Mouse (Mus musculus) testis, adult 2 months (tissue): Measurements from ENCODE around the gene Ptprt. TPM values are rescaled to one million over a fixed set of nuclear protein-coding genes. Genes with fewer than 3 reads are reported as not detected.

Source experiments
- H3K27ac ChIP-seq: fragments of 200-500 bp; 2 replicates; pipeline ENCODE4 v1.5.1; 2012; ENCODE audit warnings: low read depth, low read length; ENCODE audit not compliant: control insufficient read depth, insufficient read depth
- H3K27me3 ChIP-seq: fragments of 200-500 bp; 2 replicates; pipeline ENCODE4 v1.6.1; 2012; ENCODE audit warnings: mild to moderate bottlenecking, low read length, moderate library complexity; ENCODE audit not compliant: control insufficient read depth, insufficient read depth
- H3K36me3 ChIP-seq: fragments of 200-500 bp; 2 replicates; pipeline ENCODE4 v1.6.1; 2012; ENCODE audit warnings: mild to moderate bottlenecking, low read length; ENCODE audit not compliant: control insufficient read depth, insufficient read depth
- H3K4me1 ChIP-seq: fragments of 200-500 bp; 2 replicates; pipeline ENCODE4 v1.6.1; 2012; ENCODE audit warnings: low read length; ENCODE audit not compliant: control insufficient read depth, insufficient read depth
- H3K4me3 ChIP-seq: fragments of 200-500 bp; 2 replicates; pipeline ENCODE4 v1.5.1; 2012; ENCODE audit warnings: low read depth, mild to moderate bottlenecking, low read length, moderate library complexity, mixed read lengths; ENCODE audit not compliant: control insufficient read depth
- CTCF ChIP-seq: fragments of 200-500 bp; IDR thresholded peaks from 2 replicates; pipeline ENCODE4 v1.5.1; 2012; ENCODE audit warnings: low read depth, mild to moderate bottlenecking, inconsistent platforms, low read length, moderate library complexity; ENCODE audit not compliant: control insufficient read depth, insufficient read depth, insufficient replicate concordance
- POLR2A ChIP-seq: fragments of 200-500 bp; IDR thresholded peaks from 2 replicates; pipeline ENCODE4 v1.6.1; 2012; ENCODE audit warnings: low read depth, mild to moderate bottlenecking, inconsistent platforms, low read length, moderate library complexity; ENCODE audit not compliant: control insufficient read depth
- polyA plus RNA-seq: library from polyadenylated mRNA; depleted of rRNA; stranded (reverse); fragments of >200 nt; gene quantifications from 2 replicates; pipeline ENCODE4 v1.2.3, GENCODE M21; 2012

Ptprt gene
- polyA plus RNA-seq, 1 experiment: 1.6 TPM

DNA sequence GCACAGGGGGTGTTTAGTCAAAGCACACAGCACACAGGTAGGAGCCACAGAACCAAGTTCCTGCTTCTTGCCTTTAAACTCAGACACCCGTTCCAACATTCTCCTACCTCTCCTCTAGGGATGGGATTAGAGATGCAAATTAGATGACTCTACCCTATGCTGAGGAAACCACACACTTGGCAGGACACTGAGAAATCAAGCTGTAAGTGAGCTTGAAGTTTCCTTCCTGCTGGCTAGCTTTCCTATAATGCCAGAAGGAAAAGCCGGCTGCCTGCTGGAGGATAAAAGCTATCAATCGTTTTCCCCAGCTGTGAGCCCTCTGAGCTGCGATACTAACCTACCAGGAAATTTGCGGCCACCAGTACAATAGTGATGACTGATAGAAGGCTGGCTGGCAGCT lies 999.0 kb downstream of the Ptprt start:
- H3K4me1 ChIP-seq: no peaks in the 10 kb centered on the region
- TF ChIP-seq POLR2A: no peak
- no peak for TF ChIP-seq CTCF
- H3K27me3 ChIP-seq: no peaks in the 10 kb centered on the region
- no peak overlapping the region for H3K4me3 ChIP-seq
- no peaks in the 10 kb centered on the region for H3K36me3 ChIP-seq
- no peak overlapping the region for H3K27ac ChIP-seq

DNA sequence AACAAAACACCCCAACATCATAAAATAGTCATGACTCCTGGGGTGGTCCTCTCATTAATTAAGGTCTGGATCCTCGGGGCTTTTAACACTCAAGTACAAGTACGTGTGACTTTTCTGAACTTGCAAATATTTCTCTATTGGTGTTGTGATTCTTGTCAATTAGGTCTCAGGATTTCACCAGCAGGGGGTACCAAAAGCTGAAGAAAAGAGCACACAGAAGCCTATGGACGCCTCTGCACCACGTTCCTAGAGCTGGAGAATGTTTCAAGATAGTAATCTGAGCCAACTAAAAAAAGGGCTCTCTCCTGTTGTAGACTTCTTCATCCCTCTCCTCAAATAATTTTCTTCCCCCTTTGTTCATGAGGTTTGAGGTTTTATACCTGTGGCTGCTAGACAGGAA lies 1000.1 kb downstream of the Ptprt start:
- no peak overlapping the region for H3K27ac ChIP-seq
- H3K36me3 ChIP-seq: no peaks in the 10 kb centered on the region
- TF ChIP-seq CTCF: no peak
- TF ChIP-seq POLR2A: no peak
- H3K4me3 ChIP-seq: no peak overlapping the region
- no peaks in the 10 kb centered on the region for H3K27me3 ChIP-seq
- no peaks in the 10 kb centered on the region for H3K4me1 ChIP-seq

DNA sequence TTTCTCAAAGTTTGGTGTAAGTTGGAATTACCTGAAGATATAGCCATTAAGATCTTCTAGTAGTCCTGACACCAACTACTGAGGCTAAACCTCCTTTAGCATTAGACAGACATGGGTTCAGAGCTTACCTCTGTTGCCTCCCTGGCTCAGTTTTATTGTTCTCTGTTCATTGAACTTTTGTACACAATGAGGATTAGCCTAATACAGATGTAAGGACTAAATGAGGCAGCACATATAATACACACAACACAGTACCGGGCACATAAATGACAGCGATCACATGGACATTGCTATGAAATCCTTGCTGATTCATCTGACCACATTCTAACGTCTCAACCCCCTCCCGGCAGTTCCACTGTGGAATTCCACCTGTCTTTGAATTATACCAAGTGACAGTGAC lies 1003.9 kb downstream of the Ptprt start:
- H3K27ac ChIP-seq: no peak overlapping the region
- H3K36me3 ChIP-seq: no peaks in the 10 kb centered on the region
- no peaks in the 10 kb centered on the region for H3K27me3 ChIP-seq
- no peaks in the 10 kb centered on the region for H3K4me1 ChIP-seq
- H3K4me3 ChIP-seq: no peak overlapping the region
- TF ChIP-seq POLR2A (no peak), CTCF (no peak)

GRCm38 (mm10) chr2:161656632-161657031 lies 1004.3 kb downstream of the Ptprt start:
- no peak overlapping the region for H3K27ac ChIP-seq
- H3K27me3 ChIP-seq: no peaks in the 10 kb centered on the region
- TF ChIP-seq POLR2A (no peak), CTCF (no peak)
- H3K4me3 ChIP-seq: no peak overlapping the region
- no peaks in the 10 kb centered on the region for H3K4me1 ChIP-seq
- H3K36me3 ChIP-seq: no peaks in the 10 kb centered on the region

DNA sequence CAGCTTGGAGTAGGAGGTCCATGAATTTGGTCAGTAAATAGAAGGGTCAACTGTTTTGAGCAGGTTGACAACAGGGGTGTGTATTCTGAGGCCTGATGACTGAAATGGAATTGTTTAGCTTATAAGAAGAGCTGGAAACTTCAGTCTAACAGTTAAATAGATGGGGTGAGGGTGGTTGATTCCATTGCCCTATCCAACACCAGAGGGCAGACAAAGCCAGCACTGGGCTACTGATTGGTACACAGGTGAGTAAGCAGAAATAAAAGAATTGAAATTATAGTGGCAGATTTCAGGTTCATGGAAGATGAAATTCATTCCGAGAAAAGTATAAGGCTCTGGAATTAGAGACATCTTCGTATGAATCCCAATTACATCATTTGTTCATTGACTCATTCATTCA lies 1020.1 kb downstream of the Ptprt start:
- Histone ChIP-seq H3K4me3 (no peak overlapping the region), H3K27ac (no peak overlapping the region), H3K4me1 (no peaks in the 10 kb centered on the region), H3K27me3 (no peaks in the 10 kb centered on the region), H3K36me3 (no peaks in the 10 kb centered on the region)
- TF ChIP-seq POLR2A (no peak), CTCF (no peak)

- no peaks in the 10 kb centered on the region for H3K36me3 ChIP-seq
- H3K4me1 ChIP-seq: no peaks in the 10 kb centered on the region
- H3K27ac ChIP-seq: no peak overlapping the region
- no peak for TF ChIP-seq CTCF
- no peak for TF ChIP-seq POLR2A
- H3K4me3 ChIP-seq: no peak overlapping the region
- H3K27me3 ChIP-seq: no peaks in the 10 kb centered on the region
Measured at GRCm38 (mm10) chr2:161634084-161634483, 1026.9 kb downstream of the Ptprt start.

DNA sequence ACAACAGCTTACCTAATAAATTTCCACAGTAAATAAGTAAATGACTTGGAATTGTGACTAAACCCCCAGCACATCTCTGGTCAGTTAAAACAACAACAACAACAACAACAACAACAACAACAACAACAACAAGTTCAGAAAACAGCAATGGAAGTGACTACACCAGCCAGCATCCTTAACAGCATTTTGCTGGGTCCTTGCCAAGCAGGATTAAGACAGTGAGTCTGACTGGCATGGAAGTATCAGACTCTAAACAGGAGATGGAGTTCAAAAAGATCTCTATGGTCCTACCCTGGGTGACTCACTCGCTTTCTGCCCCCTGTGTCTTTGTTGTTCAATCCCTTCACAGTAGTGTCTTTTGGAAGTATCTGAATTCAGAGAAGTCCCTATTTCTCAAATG lies 1035.1 kb downstream of the Ptprt start:
- TF ChIP-seq POLR2A (no peak), CTCF (no peak)
- H3K4me3 ChIP-seq: no peak overlapping the region
- H3K27me3 ChIP-seq: no peaks in the 10 kb centered on the region
- H3K27ac ChIP-seq: no peak overlapping the region
- H3K4me1 ChIP-seq: no peaks in the 10 kb centered on the region
- H3K36me3 ChIP-seq: no peaks in the 10 kb centered on the region

- H3K27me3 ChIP-seq: no peaks in the 10 kb centered on the region
- TF ChIP-seq POLR2A (no peak), CTCF (no peak)
- no peaks in the 10 kb centered on the region for H3K36me3 ChIP-seq
- no peak overlapping the region for H3K4me3 ChIP-seq
- no peaks in the 10 kb centered on the region for H3K4me1 ChIP-seq
- no peak overlapping the region for H3K27ac ChIP-seq
Measured at GRCm38 (mm10) chr2:161608401-161608800, 1052.5 kb downstream of the Ptprt start.
